Mouse (Mus musculus): ENCODE results near the gene Gm9964. TPM values are rescaled to one million over a fixed set of nuclear protein-coding genes. Genes with fewer than 3 reads are reported as not detected.
"Not testable (repeated sequence)": the region's sequence is repeated elsewhere in the genome, so short reads cannot be mapped to it uniquely, and the experiment has no call there.

The Gm9964 gene
- polyA plus RNA-seq, 1 experiment from 2014 or later, result not detected

DNA sequence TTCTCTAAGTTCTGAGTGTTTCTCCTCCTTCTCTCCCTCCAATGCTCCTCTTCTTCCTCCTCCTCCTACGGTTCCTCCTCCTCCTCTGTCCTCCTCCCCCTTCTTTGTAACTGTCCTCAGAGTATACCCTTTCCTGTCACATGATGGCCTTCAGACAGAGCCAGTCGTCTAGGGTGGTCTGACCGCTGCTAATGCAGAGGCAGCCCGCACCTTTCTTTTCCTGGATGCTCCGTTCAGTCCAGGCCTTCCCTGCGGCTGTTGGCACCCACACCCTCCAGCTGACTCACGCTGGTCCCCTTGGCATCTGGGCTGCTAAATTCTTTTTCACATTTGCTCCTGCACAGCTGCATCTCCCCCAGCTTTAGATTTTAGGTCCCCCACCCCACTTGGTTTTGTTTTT is 9.8 kb upstream of the Gm9964 start:
- Histone ChIP-seq H3K36me3 (ENCODE audit: control insufficient read depth, insufficient read depth, low read length) (no peaks in the 10 kb centered on the region), H3K4me2 (ENCODE audit: low read length) (peak overlapping the region; percentile 4; the same call in 1 of the 2 replicates), H3K27me3 (ENCODE audit: control insufficient read depth, insufficient read depth, low read length) (no peaks in the 10 kb centered on the region), H3K9ac (replicated peaks; ENCODE audit: low read length) (no peak overlapping the region), H3K9me3 (ENCODE audit: control insufficient read depth, low read length) (no peaks in the 10 kb centered on the region), H3K4me3 (replicated peaks; ENCODE audit: low read depth, low read length) (no peak overlapping the region), H3K27ac (replicated peaks; ENCODE audit: low read depth, low read length) (0 out of 2 replicates have a peak overlapping the region, but pooled peaks have one; percentile 28), H3K4me1 (ENCODE audit: control insufficient read depth, insufficient read depth, low read length) (0 out of 2 replicates have a peak, but pooled peaks cover 10% of the 10 kb centered on the region)
- peak; percentile 11 for DNase-seq
- 22% methylated on average over 7 of the region's 7 CpGs for WGBS
- no peak for ATAC-seq (ENCODE audit: low FRiP score, low TSS enrichment)

- no peak for DNase-seq
- ATAC-seq (ENCODE audit: low FRiP score, low TSS enrichment), result no peak
- Histone ChIP-seq H3K27ac (replicated peaks; ENCODE audit: low read depth, low read length) (no peak overlapping the region), H3K4me2 (ENCODE audit: low read length) (no peak overlapping the region), H3K27me3 (ENCODE audit: control insufficient read depth, insufficient read depth, low read length) (no peaks in the 10 kb centered on the region), H3K4me1 (ENCODE audit: control insufficient read depth, insufficient read depth, low read length) (0 out of 2 replicates have a peak, but pooled peaks cover 10% of the 10 kb centered on the region), H3K9me3 (ENCODE audit: control insufficient read depth, low read length) (no peaks in the 10 kb centered on the region), H3K36me3 (ENCODE audit: control insufficient read depth, insufficient read depth, low read length) (no peaks in the 10 kb centered on the region), H3K4me3 (replicated peaks; ENCODE audit: low read depth, low read length) (no peak overlapping the region), H3K9ac (replicated peaks; ENCODE audit: low read length) (no peak overlapping the region)
- WGBS, result 87% methylated on average over 9 of the region's 9 CpGs
Observed at GRCm38 (mm10) chr11:79305697-79306340, 9.1 kb upstream of the Gm9964 start.

GRCm38 (mm10) chr11:79304245-79304644 is 7.5 kb upstream of the Gm9964 start:
- H3K4me1 ChIP-seq (ENCODE audit: control insufficient read depth, insufficient read depth, low read length); DNase-seq; H3K27ac ChIP-seq (replicated peaks; ENCODE audit: low read depth, low read length); H3K4me3 ChIP-seq (replicated peaks; ENCODE audit: low read depth, low read length); H3K4me2 ChIP-seq (ENCODE audit: low read length); H3K9me3 ChIP-seq (ENCODE audit: control insufficient read depth, low read length); ATAC-seq (ENCODE audit: low FRiP score, low TSS enrichment); H3K9ac ChIP-seq (replicated peaks; ENCODE audit: low read length); H3K27me3 ChIP-seq (ENCODE audit: control insufficient read depth, insufficient read depth, low read length); H3K36me3 ChIP-seq (ENCODE audit: control insufficient read depth, insufficient read depth, low read length): not testable (repeated sequence)
- WGBS, result 82% methylated on average over 4 of the region's 4 CpGs

- ATAC-seq (ENCODE audit: low FRiP score, low TSS enrichment), result no peak
- Histone ChIP-seq H3K27me3 (ENCODE audit: control insufficient read depth, insufficient read depth, low read length) (no peaks in the 10 kb centered on the region), H3K4me1 (ENCODE audit: control insufficient read depth, insufficient read depth, low read length) (0 out of 2 replicates have a peak, but pooled peaks cover 10% of the 10 kb centered on the region), H3K27ac (replicated peaks; ENCODE audit: low read depth, low read length) (no peak overlapping the region), H3K9me3 (ENCODE audit: control insufficient read depth, low read length) (no peaks in the 10 kb centered on the region), H3K9ac (replicated peaks; ENCODE audit: low read length) (no peak overlapping the region), H3K4me3 (replicated peaks; ENCODE audit: low read depth, low read length) (no peak overlapping the region), H3K4me2 (ENCODE audit: low read length) (no peak overlapping the region), H3K36me3 (ENCODE audit: control insufficient read depth, insufficient read depth, low read length) (no peaks in the 10 kb centered on the region)
- DNase-seq, result no peak
- 77% methylated on average over 6 of the region's 6 CpGs for WGBS
Observed at GRCm38 (mm10) chr11:79303109-79303508, 6.4 kb upstream of the Gm9964 start.

GRCm38 (mm10) chr11:79299719-79300431 is 3.2 kb upstream of the Gm9964 start:
- Histone ChIP-seq H3K9ac (replicated peaks; ENCODE audit: low read length) (no peak overlapping the region), H3K4me1 (ENCODE audit: control insufficient read depth, insufficient read depth, low read length) (no peaks in the 10 kb centered on the region)

GRCm38 (mm10) chr11:79296167-79296566 is 539 bp downstream of the Gm9964 start:
- Histone ChIP-seq H3K27me3 (ENCODE audit: control insufficient read depth, insufficient read depth, low read length) (no peaks in the 10 kb centered on the region), H3K4me3 (replicated peaks; ENCODE audit: low read depth, low read length) (no peak overlapping the region), H3K9ac (replicated peaks; ENCODE audit: low read length) (no peak overlapping the region), H3K4me1 (ENCODE audit: control insufficient read depth, insufficient read depth, low read length) (no peaks in the 10 kb centered on the region), H3K36me3 (ENCODE audit: control insufficient read depth, insufficient read depth, low read length) (no peaks in the 10 kb centered on the region), H3K27ac (replicated peaks; ENCODE audit: low read depth, low read length) (no peak overlapping the region), H3K9me3 (ENCODE audit: control insufficient read depth, low read length) (no peaks in the 10 kb centered on the region), H3K4me2 (ENCODE audit: low read length) (no peak overlapping the region)
- ATAC-seq (ENCODE audit: low FRiP score, low TSS enrichment) (no peak), DNase-seq (peak; percentile 78)
- 27% methylated on average over 1 of the region's 1 CpGs for WGBS

More at GRCm38 (mm10) chr11:79299719-79300431, 3.2 kb upstream of the Gm9964 start:
- H3K27me3 ChIP-seq (ENCODE audit: control insufficient read depth, insufficient read depth, low read length), result no peaks in the 10 kb centered on the region
- H3K36me3 ChIP-seq (ENCODE audit: control insufficient read depth, insufficient read depth, low read length), result no peaks in the 10 kb centered on the region
- no peaks in the 10 kb centered on the region for H3K9me3 ChIP-seq (ENCODE audit: control insufficient read depth, low read length)
- WGBS, result 86% methylated on average over 9 of the region's 9 CpGs
- H3K4me2 ChIP-seq (ENCODE audit: low read length), result no peak overlapping the region
- ATAC-seq (ENCODE audit: low FRiP score, low TSS enrichment), result no peak
- DNase-seq, result no peak
- H3K27ac ChIP-seq (replicated peaks; ENCODE audit: low read depth, low read length), result no peak overlapping the region
- no peak overlapping the region for H3K4me3 ChIP-seq (replicated peaks; ENCODE audit: low read depth, low read length)

- no peaks in the 10 kb centered on the region for H3K27me3 ChIP-seq (ENCODE audit: control insufficient read depth, insufficient read depth, low read length)
- no peak overlapping the region for H3K27ac ChIP-seq (replicated peaks; ENCODE audit: low read depth, low read length)
- no peak for ATAC-seq (ENCODE audit: low FRiP score, low TSS enrichment)
Observed at GRCm38 (mm10) chr11:79293971-79294370, 2.7 kb downstream of the Gm9964 start.

GRCm38 (mm10) chr11:79293025-79293424 is 3.7 kb downstream of the Gm9964 start:
- ATAC-seq (ENCODE audit: low FRiP score, low TSS enrichment) (no peak), DNase-seq (no peak)
- Histone ChIP-seq H3K4me2 (ENCODE audit: low read length) (no peak overlapping the region), H3K27me3 (ENCODE audit: control insufficient read depth, insufficient read depth, low read length) (no peaks in the 10 kb centered on the region), H3K4me1 (ENCODE audit: control insufficient read depth, insufficient read depth, low read length) (no peaks in the 10 kb centered on the region), H3K9ac (replicated peaks; ENCODE audit: low read length) (no peak overlapping the region), H3K4me3 (replicated peaks; ENCODE audit: low read depth, low read length) (no peak overlapping the region), H3K27ac (replicated peaks; ENCODE audit: low read depth, low read length) (no peak overlapping the region), H3K36me3 (ENCODE audit: control insufficient read depth, insufficient read depth, low read length) (no peaks in the 10 kb centered on the region), H3K9me3 (ENCODE audit: control insufficient read depth, low read length) (no peaks in the 10 kb centered on the region)
- whole genome bisulfite sequencing, result 95% methylated on average over 3 of the region's 3 CpGs

More at GRCm38 (mm10) chr11:79293971-79294370, 2.7 kb downstream of the Gm9964 start:
- H3K9me3 ChIP-seq (ENCODE audit: control insufficient read depth, low read length), result no peaks in the 10 kb centered on the region
- no peak for DNase-seq
- H3K36me3 ChIP-seq (ENCODE audit: control insufficient read depth, insufficient read depth, low read length), result no peaks in the 10 kb centered on the region
- no peak overlapping the region for H3K4me3 ChIP-seq (replicated peaks; ENCODE audit: low read depth, low read length)
- no peak overlapping the region for H3K4me2 ChIP-seq (ENCODE audit: low read length)
- no peaks in the 10 kb centered on the region for H3K4me1 ChIP-seq (ENCODE audit: control insufficient read depth, insufficient read depth, low read length)
- H3K9ac ChIP-seq (replicated peaks; ENCODE audit: low read length), result no peak overlapping the region
- 50% methylated on average over 1 of the region's 1 CpGs for WGBS

GRCm38 (mm10) chr11:79292130-79292529 is 4.6 kb downstream of the Gm9964 start:
- Histone ChIP-seq H3K4me2 (ENCODE audit: low read length) (no peak overlapping the region), H3K27ac (replicated peaks; ENCODE audit: low read depth, low read length) (no peak overlapping the region), H3K4me1 (ENCODE audit: control insufficient read depth, insufficient read depth, low read length) (no peaks in the 10 kb centered on the region), H3K9ac (replicated peaks; ENCODE audit: low read length) (no peak overlapping the region), H3K4me3 (replicated peaks; ENCODE audit: low read depth, low read length) (no peak overlapping the region), H3K9me3 (ENCODE audit: control insufficient read depth, low read length) (no peaks in the 10 kb centered on the region), H3K36me3 (ENCODE audit: control insufficient read depth, insufficient read depth, low read length) (no peaks in the 10 kb centered on the region), H3K27me3 (ENCODE audit: control insufficient read depth, insufficient read depth, low read length) (no peaks in the 10 kb centered on the region)
- no peak for ATAC-seq (ENCODE audit: low FRiP score, low TSS enrichment)
- no peak for DNase-seq
- WGBS, result 71% methylated on average over 3 of the region's 3 CpGs

Measured in midbrain, embryonic 14.5 days (tissue).